Mouse (Mus musculus) testis, adult 2 months (tissue): ENCODE measurements around the gene Catsperd.

Experiments used
- CTCF ChIP-seq: fragments of 200-500 bp; IDR thresholded peaks from 2 replicates; pipeline ENCODE4 v1.5.1; 2012; ENCODE audit warnings: low read depth, mild to moderate bottlenecking, inconsistent platforms, low read length, moderate library complexity; ENCODE audit not compliant: control insufficient read depth, insufficient read depth, insufficient replicate concordance
- POLR2A ChIP-seq: fragments of 200-500 bp; IDR thresholded peaks from 2 replicates; pipeline ENCODE4 v1.6.1; 2012; ENCODE audit warnings: low read depth, mild to moderate bottlenecking, inconsistent platforms, low read length, moderate library complexity; ENCODE audit not compliant: control insufficient read depth

- TF ChIP-seq CTCF (no peak), POLR2A (no peak)
Measured at GRCm38 (mm10) chr17:56647546-56647945, 19.6 kb downstream of the Catsperd start.
